Mouse (Mus musculus) embryonic fibroblast, embryonic 13.5 days (primary cell): ENCODE measurements at regions not wholly inside any gene's neighbourhood (a gene's known extent, or its start where the extent isn't known, plus 50 kb on each side); places are given as distances from the start of the nearest gene placed in this dataset.

Source experiments
- CTCF ChIP-seq: IDR thresholded peaks from 2 replicates; pipeline ENCODE4 v1.5.1; 2011; ENCODE audit warnings: mild to moderate bottlenecking, control low read depth, low read length, moderate library complexity, borderline replicate concordance; ENCODE audit not compliant: insufficient read depth
- POLR2A ChIP-seq: IDR thresholded peaks from 2 replicates; pipeline ENCODE4 v1.6.1; 2011; ENCODE audit warnings: low read depth, mild to moderate bottlenecking, control low read depth, low read length, moderate library complexity

DNA sequence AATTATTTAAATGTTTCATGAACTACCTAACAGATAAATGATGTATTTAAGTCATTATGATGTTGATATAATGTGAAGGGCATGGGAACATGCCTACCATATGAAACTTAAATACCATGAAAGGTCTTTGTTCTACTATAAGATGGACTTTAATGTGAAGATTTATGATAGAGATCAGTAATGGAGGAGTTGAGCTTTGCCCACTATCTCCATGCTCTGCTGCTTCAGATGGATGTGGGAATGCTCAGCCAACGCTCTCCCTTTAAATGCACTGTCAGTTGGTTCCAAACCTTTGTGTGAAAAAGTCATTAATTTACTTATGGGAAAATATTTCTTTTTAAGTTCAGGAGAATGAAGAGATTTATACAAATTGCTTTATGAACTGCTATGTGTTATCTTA is 1040.9 kb downstream of the Fam19a2 start:
- TF ChIP-seq CTCF (no peak), POLR2A (no peak)
